Mouse (Mus musculus) heart, embryonic 12.5 days (tissue): ENCODE measurements around the gene Avpr1b. TPM values are rescaled to one million over a fixed set of nuclear protein-coding genes. Genes with fewer than 3 reads are reported as not detected.

ENCODE experiments used
- ATAC-seq: fragments of 200-750 bp; cut with Nextera tagmentation; 2 replicates; pipeline ENCODE4 v1.8.0; 2017; ENCODE audit warnings: moderate TSS enrichment, moderate library complexity; ENCODE audit not compliant: insufficient number of reproducible peaks, low FRiP score
- H3K27ac ChIP-seq: fragments of 300-500 bp; sonication (generic); 2 replicates; pipeline ENCODE4 v1.5.1; 2016; ENCODE audit warnings: mild to moderate bottlenecking, moderate library complexity; ENCODE audit not compliant: poor library complexity, severe bottlenecking
- H3K27me3 ChIP-seq: fragments of 300-500 bp; sonication (generic); replicated peaks from 2 replicates; pipeline ENCODE4 v1.6.1; 2016; ENCODE audit warnings: mild to moderate bottlenecking, moderate library complexity
- H3K36me3 ChIP-seq: fragments of 300-500 bp; sonication (generic); 2 replicates; pipeline ENCODE4 v1.6.1; 2016; ENCODE audit warnings: mild to moderate bottlenecking, moderate library complexity
- H3K4me1 ChIP-seq: fragments of 300-500 bp; sonication (generic); replicated peaks from 2 replicates; pipeline ENCODE4 v1.6.1; 2016; ENCODE audit warnings: mild to moderate bottlenecking
- H3K4me2 ChIP-seq: fragments of 300-500 bp; sonication (generic); 2 replicates; pipeline ENCODE4 v1.6.1; 2016; ENCODE audit warnings: mild to moderate bottlenecking, moderate library complexity
- H3K4me3 ChIP-seq: fragments of 300-500 bp; sonication (generic); 2 replicates; pipeline ENCODE4 v1.5.1; 2016; ENCODE audit warnings: mild to moderate bottlenecking
- H3K9ac ChIP-seq: fragments of 300-500 bp; sonication (generic); 2 replicates; pipeline ENCODE4 v1.6.1; 2016; ENCODE audit warnings: mild to moderate bottlenecking, moderate library complexity
- H3K9me3 ChIP-seq: fragments of 300-500 bp; sonication (generic); replicated peaks from 2 replicates; pipeline ENCODE4 v1.6.1; 2016; ENCODE audit warnings: mild to moderate bottlenecking, moderate library complexity
- WGBS: fragments of 180-500 bp; shearing (Covaris S2); methylation state at CpG from one replicate; pipeline ENCODE4 v1.1.7; 2016; 5-methylcytosine and 5-hydroxymethylcytosine counted together
- polyA plus RNA-seq: library from polyadenylated mRNA; unstranded; fragments of >200 nt; fragmentation: Nextera tagmentation; extraction: Ambion mirVana; gene quantifications from 2 replicates; pipeline ENCODE4 v1.2.1, GENCODE M21; 2016

Avpr1b gene
- polyA plus RNA-seq, 1 experiment from 2014 or later: not detected

- H3K4me2 ChIP-seq: no peak overlapping the region
- H3K4me3 ChIP-seq: no peak overlapping the region
- peaks cover 9% of the 10 kb centered on the region for H3K4me1 ChIP-seq
- no peak for ATAC-seq
- H3K27ac ChIP-seq: no peak overlapping the region
- H3K36me3 ChIP-seq: no peaks in the 10 kb centered on the region
- WGBS: 37% methylated on average over 4 of the region's 4 CpGs
- no peak overlapping the region for H3K9ac ChIP-seq
- H3K9me3 ChIP-seq: no peaks in the 10 kb centered on the region
- no peaks in the 10 kb centered on the region for H3K27me3 ChIP-seq
Observed at GRCm38 (mm10) chr1:131580389-131580788, 18.6 kb upstream of the Avpr1b start.

GRCm38 (mm10) chr1:131583598-131583997 lies 15.4 kb upstream of the Avpr1b start:
- no peak overlapping the region for H3K27ac ChIP-seq
- no peaks in the 10 kb centered on the region for H3K36me3 ChIP-seq
- 80% methylated on average over 3 of the region's 3 CpGs for WGBS
- no peaks in the 10 kb centered on the region for H3K9me3 ChIP-seq
- ATAC-seq: no peak
- peaks cover 16% of the 10 kb centered on the region for H3K4me1 ChIP-seq
- H3K27me3 ChIP-seq: no peaks in the 10 kb centered on the region
- H3K4me2 ChIP-seq: no peak overlapping the region
- no peak overlapping the region for H3K4me3 ChIP-seq
- no peak overlapping the region for H3K9ac ChIP-seq

GRCm38 (mm10) chr1:131586836-131587235 lies 12.2 kb upstream of the Avpr1b start:
- Histone ChIP-seq H3K27ac (no peak overlapping the region), H3K4me3 (no peak overlapping the region), H3K9ac (no peak overlapping the region), H3K36me3 (no peaks in the 10 kb centered on the region), H3K4me2 (no peak overlapping the region), H3K27me3 (no peaks in the 10 kb centered on the region), H3K4me1 (peaks cover 7% of the 10 kb centered on the region), H3K9me3 (no peaks in the 10 kb centered on the region)
- WGBS: 29% methylated on average over 8 of the region's 8 CpGs
- no peak for ATAC-seq

GRCm38 (mm10) chr1:131600314-131600713 lies 1.3 kb downstream of the Avpr1b start:
- no peaks in the 10 kb centered on the region for H3K36me3 ChIP-seq
- H3K27ac ChIP-seq: no peak overlapping the region
- H3K27me3 ChIP-seq: peaks cover 16% of the 10 kb centered on the region
- H3K9ac ChIP-seq: no peak overlapping the region
- H3K4me1 ChIP-seq: peaks cover 3% of the 10 kb centered on the region; the same call in 1 of the 2 replicates
- 30% methylated on average over 11 of the region's 11 CpGs for WGBS
- H3K4me3 ChIP-seq: no peak overlapping the region
- no peaks in the 10 kb centered on the region for H3K9me3 ChIP-seq
- H3K4me2 ChIP-seq: no peak overlapping the region
- no peak for ATAC-seq

GRCm38 (mm10) chr1:131606719-131607118 lies 7.7 kb downstream of the Avpr1b start:
- Histone ChIP-seq H3K9me3 (no peaks in the 10 kb centered on the region), H3K4me3 (no peak overlapping the region), H3K4me1 (no peaks in the 10 kb centered on the region), H3K27me3 (no peaks in the 10 kb centered on the region), H3K27ac (no peak overlapping the region), H3K36me3 (no peaks in the 10 kb centered on the region), H3K9ac (no peak overlapping the region), H3K4me2 (no peak overlapping the region)
- WGBS: 68% methylated on average over 2 of the region's 2 CpGs
- ATAC-seq: no peak

- Histone ChIP-seq H3K4me3 (no peak overlapping the region), H3K4me1 (peaks cover 7% of the 10 kb centered on the region; the same call in 1 of the 2 replicates), H3K9ac (no peak overlapping the region), H3K36me3 (no peaks in the 10 kb centered on the region), H3K27ac (no peak overlapping the region), H3K27me3 (no peaks in the 10 kb centered on the region), H3K4me2 (no peak overlapping the region), H3K9me3 (no peaks in the 10 kb centered on the region)
- 38% methylated on average over 4 of the region's 4 CpGs for WGBS
- no peak for ATAC-seq
Observed at GRCm38 (mm10) chr1:131612556-131613155, 13.6 kb downstream of the Avpr1b start.

- no peak overlapping the region for H3K4me3 ChIP-seq
- ATAC-seq: peak; percentile 69; the same call in 1 of the 2 replicates
- WGBS: 73% methylated on average over 16 of the region's 16 CpGs
Observed at GRCm38 (mm10) chr1:131613361-131614133, 14.5 kb downstream of the Avpr1b start.

GRCm38 (mm10) chr1:131614641-131615040 lies 15.6 kb downstream of the Avpr1b start:
- Histone ChIP-seq H3K4me1 (peaks cover 7% of the 10 kb centered on the region; the same call in 1 of the 2 replicates), H3K27ac (no peak overlapping the region), H3K9me3 (0 out of 2 replicates have a peak, but pooled peaks cover 6% of the 10 kb centered on the region), H3K4me3 (no peak overlapping the region), H3K27me3 (no peaks in the 10 kb centered on the region), H3K4me2 (no peak overlapping the region), H3K36me3 (no peaks in the 10 kb centered on the region), H3K9ac (no peak overlapping the region)
- no peak for ATAC-seq
- WGBS: 65% methylated on average over 6 of the region's 6 CpGs

More at GRCm38 (mm10) chr1:131613361-131614133, 14.5 kb downstream of the Avpr1b start:
- H3K4me2 ChIP-seq: peak overlapping the region; percentile 13; the same call in 1 of the 2 replicates
- no peak overlapping the region for H3K9ac ChIP-seq
- H3K27me3 ChIP-seq: no peaks in the 10 kb centered on the region
- no peaks in the 10 kb centered on the region for H3K9me3 ChIP-seq
- no peak overlapping the region for H3K27ac ChIP-seq
- H3K36me3 ChIP-seq: no peaks in the 10 kb centered on the region
- H3K4me1 ChIP-seq: peaks cover 7% of the 10 kb centered on the region; the same call in 1 of the 2 replicates

- H3K9ac ChIP-seq: no peak overlapping the region
- peaks cover 7% of the 10 kb centered on the region; the same call in 1 of the 2 replicates for H3K4me1 ChIP-seq
- H3K9me3 ChIP-seq: 0 out of 2 replicates have a peak, but pooled peaks cover 8% of the 10 kb centered on the region
- WGBS: 67% methylated on average over 1 of the region's 1 CpGs
- no peak overlapping the region for H3K4me3 ChIP-seq
- no peaks in the 10 kb centered on the region for H3K36me3 ChIP-seq
- no peak overlapping the region for H3K4me2 ChIP-seq
- H3K27ac ChIP-seq: no peak overlapping the region
- ATAC-seq: no peak
- H3K27me3 ChIP-seq: no peaks in the 10 kb centered on the region
Observed at GRCm38 (mm10) chr1:131616131-131616530, 17.1 kb downstream of the Avpr1b start.

- no peaks in the 10 kb centered on the region for H3K27me3 ChIP-seq
- no peak overlapping the region for H3K4me3 ChIP-seq
- H3K4me1 ChIP-seq: peaks cover 7% of the 10 kb centered on the region; the same call in 1 of the 2 replicates
- no peak overlapping the region for H3K27ac ChIP-seq
- ATAC-seq: no peak
- no peaks in the 10 kb centered on the region for H3K36me3 ChIP-seq
- 0 out of 2 replicates have a peak, but pooled peaks cover 8% of the 10 kb centered on the region for H3K9me3 ChIP-seq
- no peak overlapping the region for H3K4me2 ChIP-seq
- WGBS: 43% methylated on average over 5 of the region's 5 CpGs
- H3K9ac ChIP-seq: no peak overlapping the region
Observed at GRCm38 (mm10) chr1:131616546-131617220, 17.6 kb downstream of the Avpr1b start.

GRCm38 (mm10) chr1:131618576-131618975 lies 19.5 kb downstream of the Avpr1b start:
- H3K4me2 ChIP-seq: no peak overlapping the region
- no peak overlapping the region for H3K9ac ChIP-seq
- H3K9me3 ChIP-seq: 0 out of 2 replicates have a peak, but pooled peaks cover 8% of the 10 kb centered on the region
- no peak for ATAC-seq
- H3K4me1 ChIP-seq: peaks cover 13% of the 10 kb centered on the region
- no peaks in the 10 kb centered on the region for H3K27me3 ChIP-seq
- H3K27ac ChIP-seq: no peak overlapping the region
- no peaks in the 10 kb centered on the region for H3K36me3 ChIP-seq
- WGBS: 84% methylated on average over 1 of the region's 1 CpGs
- no peak overlapping the region for H3K4me3 ChIP-seq
